Mouse (Mus musculus): ENCODE measurements around the gene Nup93. TPM values are rescaled to one million over a fixed set of nuclear protein-coding genes. Genes with fewer than 3 reads are reported as not detected.

Gene Nup93
- polyA plus RNA-seq, 1 experiment: 58.7 TPM

- H3K4me3 ChIP-seq (ENCODE audit: insufficient read depth, poor library complexity, severe bottlenecking): no peak overlapping the region
- no peaks in the 10 kb centered on the region for H3K79me3 ChIP-seq (ENCODE audit: low read depth)
- H3K27me3 ChIP-seq (ENCODE audit: control insufficient read depth, insufficient read depth, insufficient read length): peaks cover 8% of the 10 kb centered on the region
- no peaks in the 10 kb centered on the region for H3K79me2 ChIP-seq (ENCODE audit: control insufficient read depth, insufficient read depth)
- no peak overlapping the region for H3ac ChIP-seq (ENCODE audit: control insufficient read depth, insufficient read length, low read depth)
- TF ChIP-seq USF1 (IDR thresholded peaks at IDR 0.05; ENCODE audit: low read depth): no peak
- TF ChIP-seq CTCF (IDR thresholded peaks at IDR 0.05; ENCODE audit: control insufficient read depth, insufficient read depth, insufficient read length): no peak
- no peak for TF ChIP-seq MYOG (IDR thresholded peaks at IDR 0.05; ENCODE audit: control insufficient read depth, extremely low read depth, insufficient read length)
- TF ChIP-seq CEBPB (IDR thresholded peaks at IDR 0.05; ENCODE audit: low read depth): no peak
- no peak for TF ChIP-seq FOSL1 (IDR thresholded peaks at IDR 0.05; ENCODE audit: insufficient read depth, low read length, poor library complexity, severe bottlenecking)
- TF ChIP-seq MYOD1 (IDR thresholded peaks at IDR 0.05; ENCODE audit: control insufficient read depth, insufficient read length, low read depth): peak; percentile 33
- TF ChIP-seq MAX (IDR thresholded peaks at IDR 0.05): no peak
- H3K36me3 ChIP-seq (ENCODE audit: control insufficient read depth, insufficient read depth): no peaks in the 10 kb centered on the region
These were observed 148.9 kb downstream of the Nup93 start for GRCm38 (mm10) chr8:94363288-94363688.

- no peaks in the 10 kb centered on the region for H3K36me3 ChIP-seq (ENCODE audit: control insufficient read depth, insufficient read depth)
- no peaks in the 10 kb centered on the region for H3K79me2 ChIP-seq (ENCODE audit: control insufficient read depth, insufficient read depth)
- H3K79me3 ChIP-seq (ENCODE audit: low read depth): no peaks in the 10 kb centered on the region
- H3K4me3 ChIP-seq (ENCODE audit: insufficient read depth, poor library complexity, severe bottlenecking): no peak overlapping the region
- peaks cover 2% of the 10 kb centered on the region for H3K27me3 ChIP-seq (ENCODE audit: control insufficient read depth, insufficient read depth, insufficient read length)
- no peak overlapping the region for H3ac ChIP-seq (ENCODE audit: control insufficient read depth, insufficient read length, low read depth)
- TF ChIP-seq FOSL1 (IDR thresholded peaks at IDR 0.05; ENCODE audit: insufficient read depth, low read length, poor library complexity, severe bottlenecking): no peak
- TF ChIP-seq MYOG (IDR thresholded peaks at IDR 0.05; ENCODE audit: control insufficient read depth, extremely low read depth, insufficient read length): no peak
- no peak for TF ChIP-seq MAX (IDR thresholded peaks at IDR 0.05)
- TF ChIP-seq CTCF (IDR thresholded peaks at IDR 0.05; ENCODE audit: control insufficient read depth, insufficient read depth, insufficient read length): no peak
- no peak for TF ChIP-seq MYOD1 (IDR thresholded peaks at IDR 0.05; ENCODE audit: control insufficient read depth, insufficient read length, low read depth)
- TF ChIP-seq CEBPB (IDR thresholded peaks at IDR 0.05; ENCODE audit: low read depth): no peak
- no peak for TF ChIP-seq USF1 (IDR thresholded peaks at IDR 0.05; ENCODE audit: low read depth)
These were observed 149.5 kb downstream of the Nup93 start for GRCm38 (mm10) chr8:94363906-94364305.

GRCm38 (mm10) chr8:94364686-94365312 lies 150.4 kb downstream of the Nup93 start:
- TF ChIP-seq CTCF (IDR thresholded peaks at IDR 0.05; ENCODE audit: control insufficient read depth, insufficient read depth, insufficient read length): no peak
- TF ChIP-seq CEBPB (IDR thresholded peaks at IDR 0.05; ENCODE audit: low read depth): no peak
- TF ChIP-seq MAX (IDR thresholded peaks at IDR 0.05): no peak
- no peak for TF ChIP-seq USF1 (IDR thresholded peaks at IDR 0.05; ENCODE audit: low read depth)
- TF ChIP-seq FOSL1 (IDR thresholded peaks at IDR 0.05; ENCODE audit: insufficient read depth, low read length, poor library complexity, severe bottlenecking): no peak
- no peak for TF ChIP-seq MYOG (IDR thresholded peaks at IDR 0.05; ENCODE audit: control insufficient read depth, extremely low read depth, insufficient read length)
- TF ChIP-seq MYOD1 (IDR thresholded peaks at IDR 0.05; ENCODE audit: control insufficient read depth, insufficient read length, low read depth): no peak
- no peak overlapping the region for H3ac ChIP-seq (ENCODE audit: control insufficient read depth, insufficient read length, low read depth)
- H3K4me3 ChIP-seq (ENCODE audit: insufficient read depth, poor library complexity, severe bottlenecking): no peak overlapping the region
- no peaks in the 10 kb centered on the region for H3K79me3 ChIP-seq (ENCODE audit: low read depth)
- H3K79me2 ChIP-seq (ENCODE audit: control insufficient read depth, insufficient read depth): no peaks in the 10 kb centered on the region
- H3K27me3 ChIP-seq (ENCODE audit: control insufficient read depth, insufficient read depth, insufficient read length): no peaks in the 10 kb centered on the region
- H3K36me3 ChIP-seq (ENCODE audit: control insufficient read depth, insufficient read depth): no peaks in the 10 kb centered on the region

GRCm38 (mm10) chr8:94365410-94365981 lies 151.1 kb downstream of the Nup93 start:
- H3K79me3 ChIP-seq (ENCODE audit: low read depth): no peaks in the 10 kb centered on the region
- TF ChIP-seq MYOD1 (IDR thresholded peaks at IDR 0.05; ENCODE audit: control insufficient read depth, insufficient read length, low read depth) (no peak), MYOG (IDR thresholded peaks at IDR 0.05; ENCODE audit: control insufficient read depth, extremely low read depth, insufficient read length) (no peak), CTCF (IDR thresholded peaks at IDR 0.05; ENCODE audit: control insufficient read depth, insufficient read depth, insufficient read length) (no peak), FOSL1 (IDR thresholded peaks at IDR 0.05; ENCODE audit: insufficient read depth, low read length, poor library complexity, severe bottlenecking) (no peak), MAX (IDR thresholded peaks at IDR 0.05) (no peak), CEBPB (IDR thresholded peaks at IDR 0.05; ENCODE audit: low read depth) (no peak), USF1 (IDR thresholded peaks at IDR 0.05; ENCODE audit: low read depth) (no peak)
- no peak overlapping the region for H3K4me3 ChIP-seq (ENCODE audit: insufficient read depth, poor library complexity, severe bottlenecking)
- H3ac ChIP-seq (ENCODE audit: control insufficient read depth, insufficient read length, low read depth): no peak overlapping the region
- H3K36me3 ChIP-seq (ENCODE audit: control insufficient read depth, insufficient read depth): no peaks in the 10 kb centered on the region
- H3K79me2 ChIP-seq (ENCODE audit: control insufficient read depth, insufficient read depth): no peaks in the 10 kb centered on the region
- H3K27me3 ChIP-seq (ENCODE audit: control insufficient read depth, insufficient read depth, insufficient read length): no peaks in the 10 kb centered on the region

Small RNAs within 50 kb of the gene (microRNA-seq; reads per million reads assigned to microRNA genes)
- 17.6 reads per million, percentile 63 among the genes with 10 or more reads in this experiment for gene Mir138-2 (ENCODE audit: borderline microRNAs expressed)

Other genes with a start within 250 kb of the Nup93 start
- 71.0 TPM for gene Amfr, start 201.7 kb upstream of the Nup93 start, polyA plus RNA-seq (2012; fragmentation: generic; extraction: Trizol)
- gene Nudt21, start 177.5 kb upstream of the Nup93 start, polyA plus RNA-seq (2012; fragmentation: generic; extraction: Trizol): 112 TPM
- 9.7 TPM for gene Ogfod1, start 177.4 kb upstream of the Nup93 start, polyA plus RNA-seq (2012; fragmentation: generic; extraction: Trizol)
- gene Bbs2, start 115.6 kb upstream of the Nup93 start, polyA plus RNA-seq (2012; fragmentation: generic; extraction: Trizol): 5.9 TPM
- gene Mt4, start 77.4 kb upstream of the Nup93 start, polyA plus RNA-seq (2012; fragmentation: generic; extraction: Trizol): 0.26 TPM
- gene Mt3, start 62.0 kb upstream of the Nup93 start, polyA plus RNA-seq (2012; fragmentation: generic; extraction: Trizol): not detected
- gene Mt2, start 41.9 kb upstream of the Nup93 start, polyA plus RNA-seq (2012; fragmentation: generic; extraction: Trizol): 338 TPM
- gene Mt1, start 35.5 kb upstream of the Nup93 start, polyA plus RNA-seq (2012; fragmentation: generic; extraction: Trizol): 963 TPM
- gene Slc12a3, start 114.6 kb downstream of the Nup93 start, polyA plus RNA-seq (2012; fragmentation: generic; extraction: Trizol): not detected
- gene Herpud1, start 171.9 kb downstream of the Nup93 start, polyA plus RNA-seq (2012; fragmentation: generic; extraction: Trizol): 48.8 TPM
- 0.16 TPM for gene Nlrc5, start 219.8 kb downstream of the Nup93 start, polyA plus RNA-seq (2012; fragmentation: generic; extraction: Trizol)